Mouse (Mus musculus): ENCODE measurements at regions not wholly inside any gene's neighbourhood (a gene's known extent, or its start where the extent isn't known, plus 50 kb on each side); places are given as distances from the start of the nearest gene placed in this dataset.
A peak's percentile ranks its signal among the peaks of the same experiment; 100 is the strongest.

DNA sequence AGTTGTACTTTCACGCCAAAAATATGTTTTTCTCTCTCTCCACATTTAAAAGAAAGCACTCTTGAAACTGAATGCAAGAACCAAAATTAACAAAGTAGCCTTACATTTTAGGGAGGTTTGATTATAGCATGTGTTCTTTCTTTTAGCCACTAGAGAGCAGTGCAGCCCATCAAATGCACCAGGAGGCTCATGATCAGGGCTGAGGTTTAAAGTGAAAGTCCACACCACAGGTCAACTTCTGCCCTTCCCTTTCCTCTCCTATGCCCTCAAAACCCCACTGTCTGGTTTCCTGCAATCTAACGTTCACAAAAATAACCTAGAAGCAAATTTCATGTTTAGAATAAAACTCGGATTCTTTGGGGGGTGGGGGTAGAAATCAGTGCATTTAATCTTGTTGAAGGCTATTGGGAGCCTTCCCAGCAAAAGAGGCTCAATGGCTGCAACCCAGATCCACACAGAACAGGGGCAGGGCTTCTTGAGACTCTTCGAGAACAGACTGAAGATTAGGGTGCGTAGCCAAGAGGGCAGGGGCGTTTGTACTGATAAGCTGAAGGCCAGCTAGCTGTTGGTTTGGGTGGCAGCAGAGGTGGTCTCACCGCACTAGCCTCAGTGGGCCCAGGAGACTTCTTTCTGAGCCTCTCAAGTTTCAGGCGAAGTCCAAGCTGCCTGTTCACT lies 59.3 kb upstream of the Zfp770 start (continued):
- TF ChIP-seq CHD1 (IDR thresholded peaks at IDR 0.05; ENCODE audit: low read depth, low read length) (no peak), MAFK (IDR thresholded peaks at IDR 0.05; ENCODE audit: insufficient replicate concordance, low read length) (no peak), TCF12 (IDR thresholded peaks at IDR 0.05; ENCODE audit: low read depth, low read length) (no peak), E2F4 (IDR thresholded peaks at IDR 0.05; ENCODE audit: insufficient replicate concordance, low read depth, low read length) (0 out of 2 replicates have a peak, but pooled peaks have one; percentile 49), RCOR1 (conservative IDR thresholded peaks at IDR 0.05; ENCODE audit: low read depth, low read length) (no peak), HCFC1 (IDR thresholded peaks at IDR 0.05; ENCODE audit: low read depth, low read length) (no peak), ZC3H11A (IDR thresholded peaks at IDR 0.05; ENCODE audit: low read depth, low read length) (peak; percentile 66), ETS1 (conservative IDR thresholded peaks at IDR 0.05; ENCODE audit: low read depth, low read length) (no peak), CHD2 (IDR thresholded peaks at IDR 0.05; ENCODE audit: low read length) (no peak), POLR2A (IDR thresholded peaks at IDR 0.05; ENCODE audit: low read depth, low read length) (no peak), MAZ (IDR thresholded peaks at IDR 0.05; ENCODE audit: low read depth, low read length) (0 out of 2 replicates have a peak, but pooled peaks have one; percentile 35), USF1 (IDR thresholded peaks at IDR 0.05; ENCODE audit: low read depth, low read length) (no peak)

DNA sequence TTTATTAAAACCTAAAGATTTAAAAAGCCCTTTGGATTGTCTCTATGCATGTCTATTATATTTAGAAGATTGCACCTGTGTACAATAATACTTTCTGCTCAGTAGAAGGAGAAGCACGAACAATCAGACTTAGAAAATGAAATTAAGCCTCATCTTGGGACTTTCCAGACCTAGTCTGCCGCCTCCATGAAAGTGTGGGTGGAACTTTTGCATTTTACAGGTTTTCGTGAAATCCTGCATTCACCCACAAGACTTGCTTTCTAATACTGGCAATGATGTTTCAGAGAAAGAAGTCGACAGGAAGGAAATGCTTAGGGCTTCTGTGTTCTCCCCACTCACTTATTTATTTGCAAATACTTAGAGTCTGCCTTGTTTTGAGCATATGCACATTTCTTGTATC lies 58.3 kb upstream of the Zfp770 start:
- no peak for DNase-seq (ENCODE audit: extremely low read depth)

More for the DNA sequence above, 58.3 kb upstream of the Zfp770 start:
- no peaks in the 10 kb centered on the region for H3K36me3 ChIP-seq (replicated peaks in 1 of 2; ENCODE audit: control insufficient read depth in 1 of 2, insufficient read depth in 1 of 2, low read length in 1 of 2)
- H3K27ac ChIP-seq (ENCODE audit: insufficient read depth, low read depth), result no peak overlapping the region
- no peak overlapping the region for H3K9ac ChIP-seq (ENCODE audit: insufficient read depth, low read depth)
- H3K4me3 ChIP-seq (replicated peaks in 1 of 3; ENCODE audit: low read depth in 2 of 3, low read length in 2 of 3, poor library complexity in 1 of 3), result no peak overlapping the region
- H3K79me2 ChIP-seq (replicated peaks; ENCODE audit: control insufficient read depth, extremely low read depth, insufficient read depth, poor library complexity, severe bottlenecking), result no peaks in the 10 kb centered on the region
- no peaks in the 10 kb centered on the region for H3K9me3 ChIP-seq (replicated peaks; ENCODE audit: low read length)
- TF ChIP-seq USF1 (IDR thresholded peaks at IDR 0.05; ENCODE audit: low read depth, low read length) (no peak), POLR2AphosphoS2 (IDR thresholded peaks at IDR 0.05; ENCODE audit: low read depth, low read length) (no peak), MAX (IDR thresholded peaks at IDR 0.05; ENCODE audit: low read length) (no peak), HCFC1 (IDR thresholded peaks at IDR 0.05; ENCODE audit: low read depth, low read length) (no peak), JUND (conservative IDR thresholded peaks at IDR 0.05; ENCODE audit: low read depth, low read length) (no peak), USF2 (conservative IDR thresholded peaks at IDR 0.05; ENCODE audit: low read depth, low read length) (no peak), MXI1 (IDR thresholded peaks at IDR 0.05; ENCODE audit: low read depth, low read length) (no peak), RAD21 (IDR thresholded peaks at IDR 0.05; ENCODE audit: low read depth, low read length) (no peak), KAT2A (IDR thresholded peaks at IDR 0.05; ENCODE audit: insufficient replicate concordance, low read length) (no peak), MAZ (IDR thresholded peaks at IDR 0.05; ENCODE audit: low read depth, low read length) (no peak), MAFK (IDR thresholded peaks at IDR 0.05; ENCODE audit: insufficient replicate concordance, low read length) (no peak), ZC3H11A (IDR thresholded peaks at IDR 0.05; ENCODE audit: low read depth, low read length) (no peak), RCOR1 (conservative IDR thresholded peaks at IDR 0.05; ENCODE audit: low read depth, low read length) (no peak), E2F4 (IDR thresholded peaks at IDR 0.05; ENCODE audit: insufficient replicate concordance, low read depth, low read length) (no peak), SIN3A (IDR thresholded peaks at IDR 0.05; ENCODE audit: low read length) (no peak), UBTF (IDR thresholded peaks at IDR 0.05; ENCODE audit: low read depth, low read length) (no peak), ZKSCAN1 (IDR thresholded peaks at IDR 0.05; ENCODE audit: borderline replicate concordance, low read depth, low read length) (no peak), ZMIZ1 (IDR thresholded peaks at IDR 0.05; ENCODE audit: low read depth, low read length) (no peak), TBP (conservative IDR thresholded peaks at IDR 0.05; ENCODE audit: low read depth, low read length) (no peak), PAX5 (IDR thresholded peaks at IDR 0.05; ENCODE audit: low read length) (no peak)
- no peaks in the 10 kb centered on the region for H3K27me3 ChIP-seq (replicated peaks)
- peaks cover 3 to 6% of the 10 kb centered on the region in 2 experiments; a peak in 3 of 4 replicates for H3K4me1 ChIP-seq (ENCODE audit: control insufficient read depth in 1 of 2, insufficient read depth in 2 of 2)
- dilution Hi-C loops (cut with MboI; ENCODE audit: extremely low pct_ligation_motif_present, extremely low pct_unique_long_range_greater_than_20kb, low sequenced_read_pairs) (no loop called here), in situ Hi-C loops (cut with MboI; ENCODE audit: low pct_ligation_motif_present, low pct_unique_long_range_greater_than_20kb, low sequenced_read_pairs) (no loop called here)
- H3K4me2 ChIP-seq (ENCODE audit: insufficient read depth, low read depth, poor library complexity, severe bottlenecking), result peak overlapping the region; percentile 29

All from CH12.LX (cell line).